Mouse (Mus musculus) heart, postnatal 10 days (tissue): ENCODE data around the gene Adamts2. TPM values are rescaled to one million over a fixed set of nuclear protein-coding genes. Genes with fewer than 3 reads are reported as not detected.

Source experiments
- DNase-seq, 2 experiments: peaks; one replicate each; pipeline ENCODE4 v3.0.0; 2021
- intact Hi-C: fragments of 180-260 bp; cut with DNase I; formaldehyde crosslinking; loops from one replicate; pipeline ENCODE4 v1.15.1; 2025
- total RNA-seq, 2 experiments: library from RNA; stranded (reverse); gene quantifications; 2 replicates each; pipeline ENCODE4 v1.2.3; 2021

The Adamts2 gene
- total RNA-seq, 2 experiments from 2014 or later, result 36.1 to 40.3 TPM

GRCm38 (mm10) chr11:50717381-50717897 lies 115.6 kb downstream of the Adamts2 start:
- intact Hi-C loops, result no loop called here
- DNase-seq, result peak; percentile 51 to 52

- no peak for DNase-seq
- intact Hi-C loops, result no loop called here
Measured at GRCm38 (mm10) chr11:50718862-50719261, 117.0 kb downstream of the Adamts2 start.

- DNase-seq, result no peak
- intact Hi-C loops, result no loop called here
Measured at GRCm38 (mm10) chr11:50720421-50720820, 118.5 kb downstream of the Adamts2 start.

GRCm38 (mm10) chr11:50720856-50721550 lies 119.1 kb downstream of the Adamts2 start:
- DNase-seq, result peak; percentile 49 to 58
- intact Hi-C loops, result no loop called here

GRCm38 (mm10) chr11:50725595-50725994 lies 123.7 kb downstream of the Adamts2 start:
- intact Hi-C loops, result no loop called here
- DNase-seq, result no peak

- DNase-seq, result no peak
- intact Hi-C loops, result no loop called here
Measured at GRCm38 (mm10) chr11:50726035-50726434, 124.2 kb downstream of the Adamts2 start.

- DNase-seq, result peak; percentile 26 to 67
- intact Hi-C loops, result no loop called here
Measured at GRCm38 (mm10) chr11:50733146-50733545, 131.3 kb downstream of the Adamts2 start.

GRCm38 (mm10) chr11:50734129-50734528 lies 132.2 kb downstream of the Adamts2 start:
- intact Hi-C loops, result no loop called here
- peak; percentile 42 to 61 for DNase-seq

- no peak for DNase-seq
- intact Hi-C loops, result no loop called here
Measured at GRCm38 (mm10) chr11:50736548-50736947, 134.7 kb downstream of the Adamts2 start.

GRCm38 (mm10) chr11:50738436-50738835 lies 136.6 kb downstream of the Adamts2 start:
- intact Hi-C loops, result no loop called here

GRCm38 (mm10) chr11:50739453-50739852 lies 137.6 kb downstream of the Adamts2 start:
- DNase-seq, result peak; percentile 61 to 63
- intact Hi-C loops, result no loop called here

More at GRCm38 (mm10) chr11:50738436-50738835, 136.6 kb downstream of the Adamts2 start:
- no peak for DNase-seq

GRCm38 (mm10) chr11:50742146-50742545 lies 140.3 kb downstream of the Adamts2 start:
- no peak for DNase-seq
- intact Hi-C loops, result no loop called here

- DNase-seq, result peak; percentile 76 to 77
- intact Hi-C loops, result loop anchor here (5.0 kb wide), 1 partner anchor 68 kb away; no protein-coding TSS in a partner anchor
Measured at GRCm38 (mm10) chr11:50744971-50745370, 143.1 kb downstream of the Adamts2 start.

GRCm38 (mm10) chr11:50746508-50746907 lies 144.6 kb downstream of the Adamts2 start:
- intact Hi-C loops, result loop anchor here (5.0 kb wide), 1 partner anchor 69 kb away; no protein-coding TSS in a partner anchor
- peak; percentile 47 to 55 for DNase-seq

- DNase-seq, result no peak
- intact Hi-C loops, result no loop called here
Measured at GRCm38 (mm10) chr11:50750983-50751585, 149.2 kb downstream of the Adamts2 start.

- intact Hi-C loops, result no loop called here
- no peak for DNase-seq
Measured at GRCm38 (mm10) chr11:50757741-50758140, 155.9 kb downstream of the Adamts2 start.

- intact Hi-C loops, result no loop called here
- DNase-seq, result no peak
Measured at GRCm38 (mm10) chr11:50766461-50766860, 164.6 kb downstream of the Adamts2 start.

GRCm38 (mm10) chr11:50767039-50767438 lies 165.2 kb downstream of the Adamts2 start:
- peak; percentile 30 to 61 for DNase-seq
- intact Hi-C loops, result no loop called here

GRCm38 (mm10) chr11:50768995-50769749 lies 167.3 kb downstream of the Adamts2 start:
- peak; percentile 91 to 94 for DNase-seq
- intact Hi-C loops, result loop anchor here (1.0 to 2.0 kb wide), 4 partner anchors 145 to 326 kb away; partner anchors contain the start of gene Adamts2

- intact Hi-C loops, result no loop called here
- DNase-seq, result no peak
Measured at GRCm38 (mm10) chr11:50771006-50771405, 169.1 kb downstream of the Adamts2 start.

- no peak for DNase-seq
- intact Hi-C loops, result no loop called here
Measured at GRCm38 (mm10) chr11:50797674-50798073, 195.8 kb downstream of the Adamts2 start.
